Comparison of ENCODE assay signal across 9 mouse cellular contexts in genomic region chr4:139858635-139859176, GRCm38 (mm10). TPM values are rescaled to one million over a fixed set of nuclear protein-coding genes. Genes with fewer than 3 reads are reported as not detected.
A peak's percentile ranks its signal among the peaks of the same experiment; 100 is the strongest.
DNase-seq lines count a peak whose midpoint lies in the region; ATAC-seq lines count a peak whose summit lies in the region.
"Had no signal": no experiment of that assay in that cellular context is flagged by ENCODE, and none has a peak within 500 bp of the region (broad histone marks: within the 10 kb centered on the region; RNA-seq: fewer than 3 reads in every experiment).

No protein-coding gene starts in this region.

- no peak overlapping the region for H3K4me2 ChIP-seq in hindbrain, embryonic 12.5 days (replicated peaks)
- H3K4me2 ChIP-seq: lung, embryonic 15.5 days had no signal

- no peak overlapping the region for H3K27ac ChIP-seq in hindbrain, embryonic 12.5 days
- H3K27ac ChIP-seq: lung, embryonic 15.5 days had no signal

- no peak overlapping the region for H3K4me3 ChIP-seq in hindbrain, embryonic 12.5 days
- H3K4me3 ChIP-seq: lung, embryonic 15.5 days had no signal

- no peaks in the 10 kb centered on the region for H3K9me3 ChIP-seq in hindbrain, embryonic 12.5 days (replicated peaks)
- H3K9me3 ChIP-seq: lung, embryonic 15.5 days had no signal

- peaks cover 41% of the 10 kb centered on the region for H3K27me3 ChIP-seq in hindbrain, embryonic 12.5 days

- no peak overlapping the region for H3K9ac ChIP-seq in hindbrain, embryonic 12.5 days
- H3K9ac ChIP-seq: lung, embryonic 15.5 days had no signal

- no peaks in the 10 kb centered on the region for H3K36me3 ChIP-seq in hindbrain, embryonic 12.5 days
- H3K36me3 ChIP-seq: lung, embryonic 15.5 days had no signal

- peak; percentile 78 for DNase-seq in R1 (ENCODE audit: low read depth, low spot score)
- DNase-seq in cerebellum, adult 9-11 months, result peak; percentile 82
- DNase-seq in layer of hippocampus, postnatal 14 days (ENCODE audit: low spot score in 2 of 2), result peak; percentile 84 to 85
- peak; percentile 86 to 93 for DNase-seq in right cerebral cortex, adult 2 months (ENCODE audit: low spot score in 2 of 2)
- DNase-seq in urinary bladder, postnatal 25 days (ENCODE audit: low spot score), result peak; percentile 87

- peak; percentile 72; the same call in 1 of the 2 replicates for ATAC-seq in frontal cortex, adult (ENCODE audit: low TSS enrichment)
- peak; percentile 35; the same call in 1 of the 2 replicates for ATAC-seq in hindbrain, embryonic 12.5 days (ENCODE audit: low FRiP score)
- peak; percentile 75 for ATAC-seq in megakaryocyte, adult 5-6 weeks (ENCODE audit: poor library complexity, severe bottlenecking)

- H3K4me1 ChIP-seq in hindbrain, embryonic 12.5 days, result no peaks in the 10 kb centered on the region
- H3K4me1 ChIP-seq: lung, embryonic 15.5 days had no signal

- WGBS in hindbrain, embryonic 12.5 days, result 3% methylated on average over 13 of the region's 13 CpGs

RNA-seq across cellular contexts. Expression of gene Pax7, which starts 25.4 kb away (rescaled TPM):
- 1.1 and 1.6 TPM in 2 replicates for polyA plus RNA-seq in hindbrain, embryonic 12.5 days (2016; fragmentation: Nextera tagmentation; extraction: Ambion mirVana)
- under 1 TPM in 1 of 2 experiments, not detected in 1; 0.07 TPM for total RNA-seq in layer of hippocampus, postnatal 14 days (2021)
- not detected in 2 replicates for total RNA-seq in megakaryocyte, adult 5-6 weeks (2015)
- not detected in 2 replicates for total RNA-seq in megakaryocyte, adult 5-6 weeks (2017)
